9 mouse cellular contexts compared by ENCODE assay signal in genomic region chrX:96025876-96026275, GRCm38 (mm10).
DNase-seq lines count a peak whose midpoint lies in the region; ATAC-seq and TF ChIP-seq lines count a peak whose summit lies in the region.
"Had no signal": no experiment of that assay in that cellular context is flagged by ENCODE, and none has a peak within 500 bp of the region (broad histone marks: within the 10 kb centered on the region; RNA-seq: fewer than 3 reads in every experiment).

No protein-coding gene starts in this region.

- peaks cover 2 to 18% of the 10 kb centered on the region in 2 experiments; a peak in 3 of 4 replicates for H3K4me1 ChIP-seq in CH12.LX (ENCODE audit: control insufficient read depth in 1 of 2, insufficient read depth in 2 of 2)
- H3K4me1 ChIP-seq in kidney, embryonic 15.5 days, result no peaks in the 10 kb centered on the region
- H3K4me1 ChIP-seq in forebrain, embryonic 14.5 days (ENCODE audit: control insufficient read depth, insufficient read depth, low read length), result no peaks in the 10 kb centered on the region
- H3K4me1 ChIP-seq: embryonic facial prominence, embryonic 12.5 days had no signal

- H3K9me3 ChIP-seq in CH12.LX (replicated peaks; ENCODE audit: low read length), result no peaks in the 10 kb centered on the region
- no peaks in the 10 kb centered on the region for H3K9me3 ChIP-seq in kidney, embryonic 15.5 days (replicated peaks)
- no peaks in the 10 kb centered on the region for H3K9me3 ChIP-seq in forebrain, embryonic 14.5 days (replicated peaks; ENCODE audit: control insufficient read depth, low read length)
- H3K9me3 ChIP-seq: embryonic facial prominence, embryonic 12.5 days had no signal

- peak overlapping the region; percentile 31; the same call in 1 of the 2 replicates for H3K9ac ChIP-seq in CH12.LX (ENCODE audit: insufficient read depth, low read depth)
- no peak overlapping the region for H3K9ac ChIP-seq in kidney, embryonic 15.5 days
- H3K9ac ChIP-seq in forebrain, embryonic 14.5 days (ENCODE audit: low read length), result no peak overlapping the region
- H3K9ac ChIP-seq: embryonic facial prominence, embryonic 12.5 days had no signal

- TF ChIP-seq POLR2A in CH12.LX (IDR thresholded peaks at IDR 0.05; ENCODE audit: low read depth, low read length), result no peak

- no peaks in the 10 kb centered on the region for H3K27me3 ChIP-seq in CH12.LX (replicated peaks)
- H3K27me3 ChIP-seq in kidney, embryonic 15.5 days, result peaks cover 15% of the 10 kb centered on the region; the same call in 1 of the 2 replicates
- H3K27me3 ChIP-seq in forebrain, embryonic 14.5 days (replicated peaks; ENCODE audit: control insufficient read depth, insufficient read depth, low read length), result no peaks in the 10 kb centered on the region
- H3K27me3 ChIP-seq: embryonic facial prominence, embryonic 12.5 days had no signal

- H3K27ac ChIP-seq in CH12.LX (ENCODE audit: insufficient read depth, low read depth), result no peak overlapping the region
- H3K27ac ChIP-seq in kidney, embryonic 15.5 days, result peak overlapping the region; percentile 75
- no peak overlapping the region for H3K27ac ChIP-seq in forebrain, embryonic 14.5 days (ENCODE audit: low read depth, low read length)
- H3K27ac ChIP-seq: embryonic facial prominence, embryonic 12.5 days had no signal

- H3K79me2 ChIP-seq in CH12.LX (replicated peaks; ENCODE audit: control insufficient read depth, extremely low read depth, insufficient read depth, poor library complexity, severe bottlenecking), result no peaks in the 10 kb centered on the region

- no peak for TF ChIP-seq RAD21 in CH12.LX (IDR thresholded peaks at IDR 0.05; ENCODE audit: low read depth, low read length)

- DNase-seq in 3T3-L1 (ENCODE audit: low read depth, low spot score) (peak; percentile 70), CH12.LX (ENCODE audit: extremely low read depth) (peak; percentile 20)
- peak; percentile 5 to 20 for DNase-seq in monocyte, adult 2 months (ENCODE audit: low read depth in 1 of 2, low spot score in 2 of 2)
- no peak for DNase-seq in c-Kit-positive CD71-positive TER-119-positive erythroid progenitor cells, embryonic 14.5 days (ENCODE audit: low spot score)
- no peak for DNase-seq in forebrain, embryonic 14.5 days (ENCODE audit: low spot score)
- DNase-seq in left cerebral cortex, adult 18-20 months (ENCODE audit: low spot score in 2 of 2), result no peak

- H3K4me2 ChIP-seq in CH12.LX (ENCODE audit: insufficient read depth, low read depth, poor library complexity, severe bottlenecking), result peak overlapping the region; percentile 9; the same call in 1 of the 2 replicates
- no peak overlapping the region for H3K4me2 ChIP-seq in kidney, embryonic 15.5 days
- H3K4me2 ChIP-seq in forebrain, embryonic 14.5 days (ENCODE audit: low read length), result no peak overlapping the region
- H3K4me2 ChIP-seq: embryonic facial prominence, embryonic 12.5 days had no signal

- no peak for TF ChIP-seq EP300 in CH12.LX (IDR thresholded peaks at IDR 0.05; ENCODE audit: low read length)

- ATAC-seq in granulocyte monocyte progenitor cell, adult 5-6 weeks (replicated peaks; ENCODE audit: poor library complexity, severe bottlenecking), result peak; percentile 97
- peak; percentile 77; the same call in 1 of the 2 replicates for ATAC-seq in kidney, embryonic 15.5 days (replicated peaks; ENCODE audit: low FRiP score)
- ATAC-seq in forebrain, embryonic 14.5 days, result no peak

- H3K4me3 ChIP-seq in CH12.LX (replicated peaks in 1 of 3; ENCODE audit: low read depth in 2 of 3, low read length in 2 of 3, poor library complexity in 1 of 3), result no peak overlapping the region
- no peak overlapping the region for H3K4me3 ChIP-seq in kidney, embryonic 15.5 days (replicated peaks)
- no peak overlapping the region for H3K4me3 ChIP-seq in forebrain, embryonic 14.5 days (ENCODE audit: low read depth, low read length)
- H3K4me3 ChIP-seq: embryonic facial prominence, embryonic 12.5 days had no signal

- no peaks in the 10 kb centered on the region for H3K36me3 ChIP-seq in CH12.LX (replicated peaks in 1 of 2; ENCODE audit: control insufficient read depth in 1 of 2, insufficient read depth in 1 of 2, low read length in 1 of 2)
- no peaks in the 10 kb centered on the region for H3K36me3 ChIP-seq in kidney, embryonic 15.5 days
- no peaks in the 10 kb centered on the region for H3K36me3 ChIP-seq in forebrain, embryonic 14.5 days (ENCODE audit: control insufficient read depth, insufficient read depth, low read length)
- H3K36me3 ChIP-seq: embryonic facial prominence, embryonic 12.5 days had no signal

- WGBS in kidney, embryonic 15.5 days, result 69% methylated on average over 5 of the region's 5 CpGs
- WGBS in forebrain, embryonic 14.5 days, result 85% methylated on average over 5 of the region's 5 CpGs

- no peak for TF ChIP-seq CTCF in CH12.LX (conservative IDR thresholded peaks at IDR 0.05 in 1 of 2, IDR thresholded peaks at IDR 0.05 in 1 of 2; ENCODE audit: low read depth in 2 of 2, low read length in 2 of 2)

- dilution Hi-C loops in CH12.LX (cut with MboI; ENCODE audit: extremely low pct_ligation_motif_present, extremely low pct_unique_long_range_greater_than_20kb, low sequenced_read_pairs), result no loop called here

- in situ Hi-C loops in CH12.LX (cut with MboI; ENCODE audit: low pct_ligation_motif_present, low pct_unique_long_range_greater_than_20kb, low sequenced_read_pairs), result no loop called here

TF ChIP-seq in CH12.LX, 34 proteins besides CTCF, POLR2A, EP300 and RAD21:
- TF ChIP-seq MAZ (IDR thresholded peaks at IDR 0.05; ENCODE audit: low read depth, low read length) (no peak), POLR2AphosphoS2 (IDR thresholded peaks at IDR 0.05; ENCODE audit: low read depth, low read length) (no peak), USF2 (conservative IDR thresholded peaks at IDR 0.05; ENCODE audit: low read depth, low read length) (no peak), PAX5 (IDR thresholded peaks at IDR 0.05; ENCODE audit: low read length) (no peak), MEF2A (IDR thresholded peaks at IDR 0.05; ENCODE audit: borderline replicate concordance, low read depth, low read length) (peak; percentile 74; the same call in 1 of the 2 replicates), CHD2 (IDR thresholded peaks at IDR 0.05; ENCODE audit: low read length) (no peak), IRF4 (IDR thresholded peaks at IDR 0.05; ENCODE audit: low read depth, low read length) (no peak), ELF1 (IDR thresholded peaks at IDR 0.05; ENCODE audit: low read depth, low read length) (no peak), MAX (IDR thresholded peaks at IDR 0.05; ENCODE audit: low read length) (no peak)

Comparison
In these comparisons a context has a peak if more than half of its experiments do, and no peak if none do; other contexts are left out.
1. DNase-seq: peak in 3T3-L1 (single experiment), CH12.LX (single experiment) and monocyte, adult 2 months (2 of 2); none in c-Kit-positive CD71-positive TER-119-positive erythroid progenitor cells, embryonic 14.5 days (single experiment), forebrain, embryonic 14.5 days (single experiment) and left cerebral cortex, adult 18-20 months (0 of 2).